Mouse (Mus musculus): ENCODE results near the gene Ifng.

GRCm38 (mm10) chr10:118406463-118407221 is 34.2 kb upstream of the Ifng start:
- no peak for TF ChIP-seq CTCF (IDR thresholded peaks at IDR 0.05; ENCODE audit: low read depth)
- TF ChIP-seq EP300 (IDR thresholded peaks at IDR 0.05; ENCODE audit: low read depth) = no peak

Measured in liver, embryonic 14.5 days (tissue).